Mouse (Mus musculus): ENCODE data around the gene Mtif3.

GRCm38 (mm10) chr5:146981376-146981775, 17.8 kb upstream of the Mtif3 start:
- TF ChIP-seq POLR2A (IDR thresholded peaks at IDR 0.05; ENCODE audit: extremely low read depth, insufficient read depth, low read length) (no peak), CTCF (IDR thresholded peaks at IDR 0.05; ENCODE audit: extremely low read depth, insufficient read depth, low read length) (no peak)
